Mouse (Mus musculus) c-Kit-negative CD71-positive TER-119-positive erythroid progenitor cells, embryonic 14.5 days (primary cell): Measurements from ENCODE around the gene Fhl3.
"Not testable (repeated sequence)": the region's sequence is repeated elsewhere in the genome, so short reads cannot be mapped to it uniquely, and the experiment has no call there.

Source experiments
- DNase-seq: peaks from one replicate; pipeline ENCODE4 v3.0.0-alpha.2; 2013; ENCODE audit warnings: low read depth, low spot score

The Fhl3 gene

GRCm38 (mm10) chr4:124683474-124683873, 17.0 kb upstream of the Fhl3 start:
- no peak for DNase-seq

GRCm38 (mm10) chr4:124685004-124685403, 15.5 kb upstream of the Fhl3 start:
- no peak for DNase-seq

GRCm38 (mm10) chr4:124685453-124685852, 15.0 kb upstream of the Fhl3 start:
- no peak for DNase-seq

DNA sequence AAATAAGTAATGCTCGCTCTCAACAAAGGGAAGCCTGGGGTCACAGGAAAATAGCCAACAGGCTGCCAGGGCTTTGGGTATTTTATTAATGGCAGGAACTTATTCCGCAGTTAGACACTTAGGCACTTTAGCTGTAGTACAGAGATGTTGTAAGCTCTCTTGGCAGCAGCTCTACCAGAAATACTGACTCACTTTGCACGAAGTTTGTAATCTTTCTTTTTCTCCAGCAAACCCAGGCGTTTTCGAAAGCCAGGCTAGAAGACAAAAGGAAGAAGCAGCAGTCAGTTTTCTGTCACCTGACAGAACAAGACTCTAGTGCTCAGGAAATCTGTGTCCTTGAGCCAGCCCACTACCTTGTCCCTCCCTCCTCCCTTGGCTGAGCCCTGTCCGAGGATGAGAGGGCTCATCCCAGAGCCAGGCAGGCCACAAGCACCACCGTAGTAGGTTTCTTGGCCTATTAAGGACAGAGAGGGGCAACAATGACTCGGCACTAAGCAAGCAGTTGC, 14.6 kb upstream of the Fhl3 start:
- DNase-seq = no peak

DNA sequence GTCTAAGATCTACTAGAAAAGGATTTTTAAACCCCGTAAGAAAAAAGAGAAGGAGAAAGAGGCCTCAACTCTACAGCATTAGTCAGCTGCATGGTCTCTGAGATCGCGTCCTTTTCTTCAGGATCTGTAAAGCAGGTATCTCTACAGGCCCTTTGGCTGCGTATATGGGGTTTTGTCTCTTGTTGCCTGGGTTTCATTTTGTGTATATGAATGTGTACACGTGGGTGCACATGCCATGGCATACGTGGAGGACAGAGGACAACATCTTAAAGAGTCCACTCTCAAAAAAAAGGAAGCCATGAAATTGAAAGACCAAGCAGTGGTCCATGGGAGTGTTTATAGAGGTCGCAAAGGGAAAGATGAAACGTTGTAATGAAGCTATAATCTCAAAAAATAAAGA, 9.0 kb upstream of the Fhl3 start:
- no peak for DNase-seq

GRCm38 (mm10) chr4:124692416-124692861, 8.1 kb upstream of the Fhl3 start:
- DNase-seq = no peak

DNA sequence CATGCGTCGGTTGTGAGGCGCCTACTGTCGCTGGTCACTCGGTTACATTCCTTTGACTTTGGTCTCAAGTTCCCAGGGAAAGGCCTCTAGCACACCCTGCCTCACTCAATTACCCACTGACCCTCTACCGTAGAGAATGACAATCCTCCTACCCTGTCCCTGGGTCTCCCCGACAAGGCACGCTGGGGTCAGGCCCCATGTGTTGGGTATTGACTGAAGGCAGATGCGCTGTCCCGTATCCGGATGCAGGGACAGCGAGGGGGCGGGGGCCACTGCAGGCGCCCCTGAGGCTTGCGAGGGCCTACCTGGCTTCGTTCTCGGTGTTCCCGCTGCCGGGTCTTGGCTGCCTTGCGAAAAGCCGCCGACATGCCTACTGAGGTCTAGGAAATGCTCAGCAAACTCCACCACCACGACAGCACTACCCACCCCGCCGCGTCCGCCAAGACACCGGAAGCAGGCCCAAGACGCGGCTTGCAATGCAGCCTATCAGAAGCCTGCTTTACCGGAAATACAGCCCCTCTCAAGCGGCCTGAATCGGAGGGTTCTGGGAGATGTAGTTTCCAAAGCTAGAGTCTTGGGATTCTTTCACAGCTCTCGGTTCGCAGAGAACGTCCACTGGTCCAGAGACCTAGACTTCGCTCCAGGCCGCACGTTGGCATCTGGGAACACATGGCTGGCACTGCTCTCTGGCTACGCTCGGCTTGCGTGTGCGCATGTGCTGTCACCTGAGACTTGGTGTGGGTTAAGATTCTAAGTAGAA, 7.2 kb upstream of the Fhl3 start, which contains the start of gene Utp11:
Gene Utp11, minus strand, starts transcription at position 466 of the 760 bp plus-strand sequence.
- peak; percentile 82 for DNase-seq

- DNase-seq = no peak
Measured at GRCm38 (mm10) chr4:124694572-124694971, 5.9 kb upstream of the Fhl3 start.

- DNase-seq = no peak
Measured at GRCm38 (mm10) chr4:124695786-124696516, 4.5 kb upstream of the Fhl3 start.

- DNase-seq = no peak
Measured at GRCm38 (mm10) chr4:124699791-124700190, 710 bp upstream of the Fhl3 start.

DNA sequence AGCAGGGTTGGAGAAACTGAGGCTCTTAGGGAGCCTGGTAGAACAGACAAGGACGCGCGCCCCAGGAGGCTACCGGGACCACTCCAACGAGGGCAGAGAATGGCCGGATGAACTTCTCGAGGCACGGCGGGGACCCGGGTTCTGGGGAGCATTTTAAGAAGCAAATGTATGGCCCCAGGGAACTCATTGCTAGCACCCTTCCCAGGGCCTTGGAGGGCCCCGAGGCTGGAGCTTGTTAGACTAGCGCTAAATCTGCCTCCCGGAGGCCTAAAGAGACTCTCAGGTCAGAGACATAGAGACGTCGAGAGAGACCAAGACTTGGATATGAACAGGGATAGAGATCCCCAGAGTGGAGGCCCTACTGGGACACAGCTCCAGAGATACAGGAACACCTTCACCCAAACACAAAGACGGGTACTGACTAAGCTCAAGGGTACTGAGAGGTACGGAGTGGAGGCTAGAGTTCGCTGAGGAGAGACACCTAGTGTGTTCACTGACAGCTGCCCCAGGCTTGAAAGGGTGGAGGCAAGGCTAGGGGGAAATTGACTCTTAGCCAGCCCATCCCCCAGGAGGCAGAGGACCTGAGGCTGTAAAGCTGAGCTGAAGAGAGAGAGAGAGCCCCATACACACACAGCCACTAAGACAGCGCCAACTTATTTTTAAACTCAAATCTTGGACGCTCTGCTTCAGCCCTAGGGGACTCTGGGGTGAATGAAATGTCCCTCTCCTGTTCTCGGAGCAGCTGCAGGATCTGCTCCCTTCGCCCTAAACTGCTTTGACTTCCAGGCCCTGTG, 748 bp downstream of the Fhl3 start:
- DNase-seq = no peak

GRCm38 (mm10) chr4:124701916-124702315, 1.4 kb downstream of the Fhl3 start:
- no peak for DNase-seq

DNA sequence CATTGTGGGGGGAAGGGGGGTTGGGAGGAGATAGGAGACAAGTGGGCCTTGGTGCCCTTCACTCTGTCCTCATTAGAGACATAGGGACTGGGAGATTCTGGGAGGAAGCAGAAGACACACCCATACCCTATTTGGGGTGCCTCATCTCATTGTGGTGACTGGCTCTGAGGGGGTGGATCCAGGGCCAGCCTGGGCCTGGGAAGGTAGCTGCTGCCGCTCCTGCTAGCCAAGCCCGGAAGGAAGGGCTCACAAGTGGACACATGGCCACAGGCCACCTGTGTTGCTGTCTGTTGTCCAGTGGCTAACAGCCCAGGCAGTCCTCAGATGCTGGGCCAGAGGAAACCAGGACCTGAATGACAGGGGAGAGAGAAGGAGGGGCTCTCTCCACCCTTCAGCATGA, 2.9 kb downstream of the Fhl3 start:
- no peak for DNase-seq

DNA sequence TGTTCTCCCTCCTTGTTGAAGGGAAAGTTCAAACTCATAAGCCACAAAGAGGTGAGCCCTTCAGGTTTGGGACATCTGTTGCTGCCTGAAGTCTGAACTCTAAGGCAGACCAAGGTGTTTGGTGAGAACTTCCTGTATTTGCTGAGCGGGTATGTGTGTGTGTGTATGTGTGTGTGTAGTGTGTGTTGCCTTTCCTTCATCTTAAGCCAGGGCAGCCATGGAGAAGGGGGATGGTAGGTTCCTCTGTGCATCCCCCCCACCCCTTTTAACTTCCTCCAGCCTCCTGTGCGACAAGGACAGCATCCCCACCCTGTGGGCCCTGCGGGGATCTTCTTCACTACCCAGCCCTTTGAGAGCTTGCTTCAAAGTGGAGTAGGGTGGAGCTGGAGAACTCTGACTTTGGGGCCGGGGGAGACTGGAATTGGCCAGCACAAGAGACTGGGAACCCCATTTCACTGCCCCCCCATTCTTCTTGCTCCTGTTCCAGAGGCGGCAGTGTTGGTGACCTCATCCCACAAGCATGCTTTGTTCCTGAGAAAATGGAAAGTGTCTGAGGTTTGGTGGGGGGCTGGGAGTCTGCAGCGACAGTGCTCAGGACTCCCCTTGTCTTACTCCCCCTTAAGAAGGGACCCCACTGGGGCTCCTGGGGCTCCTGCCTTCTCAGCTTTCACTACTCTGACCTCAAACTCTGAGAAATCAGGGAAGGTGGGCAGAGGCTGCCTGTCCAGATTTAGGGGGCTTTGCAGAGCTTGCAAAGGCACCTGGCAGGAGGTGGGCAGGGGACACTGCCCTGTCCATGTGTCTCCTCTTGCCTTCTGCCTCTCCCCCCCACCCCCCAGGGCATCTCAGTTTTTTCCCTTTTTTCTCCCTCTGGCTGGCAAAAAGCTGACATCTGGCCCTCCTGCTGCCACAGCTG, 3.6 kb downstream of the Fhl3 start:
- DNase-seq = no peak

- DNase-seq = no peak
Measured at GRCm38 (mm10) chr4:124704797-124705474, 4.4 kb downstream of the Fhl3 start.

GRCm38 (mm10) chr4:124705661-124706269, 5.3 kb downstream of the Fhl3 start:
- no peak for DNase-seq

DNA sequence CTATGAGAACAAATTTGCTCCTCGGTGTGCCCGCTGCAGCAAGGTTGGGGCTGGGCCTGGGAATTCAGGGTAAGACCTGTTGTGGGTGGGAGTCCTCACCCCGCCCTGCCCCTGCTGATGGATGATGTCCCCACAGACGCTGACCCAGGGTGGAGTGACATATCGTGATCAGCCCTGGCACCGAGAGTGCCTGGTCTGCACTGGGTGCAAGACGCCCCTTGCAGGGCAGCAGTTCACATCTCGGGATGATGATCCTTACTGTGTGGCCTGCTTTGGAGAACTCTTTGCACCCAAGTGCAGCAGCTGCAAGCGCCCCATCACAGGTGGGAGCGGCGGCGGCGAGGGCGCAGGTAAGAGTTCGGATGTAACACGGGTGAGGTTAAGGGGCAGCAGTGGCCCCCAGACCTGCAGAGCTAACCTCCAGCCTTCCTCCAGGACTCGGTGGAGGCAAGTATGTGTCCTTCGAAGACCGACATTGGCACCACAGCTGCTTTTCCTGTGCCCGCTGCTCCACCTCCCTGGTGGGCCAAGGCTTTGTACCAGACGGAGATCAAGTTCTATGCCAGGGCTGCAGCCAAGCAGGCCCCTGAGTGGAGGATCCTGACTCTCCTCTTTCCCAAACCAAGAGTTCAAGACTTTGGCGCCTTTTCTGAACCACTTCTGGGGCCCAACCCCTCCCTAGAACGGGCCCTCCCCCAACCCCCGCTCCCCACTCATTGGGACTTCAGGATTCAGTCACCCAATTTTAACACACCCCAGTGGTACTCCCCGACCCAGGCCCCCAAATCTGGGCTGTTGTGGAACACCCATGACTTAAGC, 7.1 kb downstream of the Fhl3 start:
- not testable (repeated sequence) for DNase-seq

DNA sequence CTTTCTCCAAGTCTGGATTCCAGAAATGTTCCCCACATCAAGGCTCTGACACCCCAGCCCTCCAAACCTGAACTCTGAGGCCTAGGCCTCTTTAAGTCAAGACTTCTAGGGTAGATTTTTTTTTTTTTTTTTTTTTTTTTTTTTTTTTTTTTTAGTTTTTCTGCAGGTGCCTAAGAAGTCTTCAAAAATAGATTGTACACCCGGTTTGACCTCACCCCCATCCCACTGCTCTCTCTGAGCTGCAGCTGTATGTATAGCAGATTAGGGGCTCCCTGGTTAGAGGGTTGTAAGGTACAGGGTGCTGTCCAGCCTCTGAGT, 7.7 kb downstream of the Fhl3 start:
- not testable (repeated sequence) for DNase-seq
